Mouse (Mus musculus) embryonic facial prominence, embryonic 13.5 days (tissue): ENCODE data around the gene Timm8b. TPM values are rescaled to one million over a fixed set of nuclear protein-coding genes. Genes with fewer than 3 reads are reported as not detected.

Experiments used
- ATAC-seq: fragments of 200-750 bp; cut with Nextera tagmentation; 2 replicates; pipeline ENCODE4 v1.8.0; 2017; ENCODE audit warnings: low read depth; ENCODE audit not compliant: insufficient number of reproducible peaks, insufficient read depth, low FRiP score, low TSS enrichment
- H3K27ac ChIP-seq: fragments of 300-500 bp; sonication (generic); 2 replicates; pipeline ENCODE4 v1.5.1; 2015; ENCODE audit warnings: moderate library complexity, mild to moderate bottlenecking, inconsistent platforms
- H3K27me3 ChIP-seq: fragments of 300-500 bp; sonication (generic); 2 replicates; pipeline ENCODE4 v1.6.1; 2015; ENCODE audit warnings: mild to moderate bottlenecking, inconsistent platforms
- H3K36me3 ChIP-seq: fragments of 300-500 bp; sonication (generic); 2 replicates; pipeline ENCODE4 v1.6.1; 2015; ENCODE audit warnings: mild to moderate bottlenecking, inconsistent platforms
- H3K4me1 ChIP-seq: fragments of 300-500 bp; sonication (generic); 2 replicates; pipeline ENCODE4 v1.6.1; 2015; ENCODE audit warnings: inconsistent platforms
- H3K4me2 ChIP-seq: fragments of 300-500 bp; sonication (generic); 2 replicates; pipeline ENCODE4 v1.6.1; 2015; ENCODE audit warnings: moderate library complexity, mild to moderate bottlenecking, inconsistent platforms
- H3K4me3 ChIP-seq: fragments of 300-500 bp; sonication (generic); 2 replicates; pipeline ENCODE4 v1.5.1; 2015; ENCODE audit warnings: mild to moderate bottlenecking, inconsistent platforms
- H3K9ac ChIP-seq: fragments of 300-500 bp; sonication (generic); 2 replicates; pipeline ENCODE4 v1.6.1; 2015; ENCODE audit warnings: mild to moderate bottlenecking, inconsistent platforms
- H3K9me3 ChIP-seq: fragments of 300-500 bp; sonication (generic); 2 replicates; pipeline ENCODE4 v1.6.1; 2016; ENCODE audit warnings: inconsistent platforms
- WGBS: fragments of 180-500 bp; shearing (Covaris S2); methylation state at CpG from one replicate; pipeline ENCODE4 v1.1.7; 2015; ENCODE audit warnings: mixed read lengths; 5-methylcytosine and 5-hydroxymethylcytosine counted together
- polyA plus RNA-seq: library from polyadenylated mRNA; unstranded; fragments of >200 nt; fragmentation: Nextera tagmentation; extraction: Ambion mirVana; gene quantifications from 2 replicates; pipeline ENCODE4 v1.2.1, GENCODE M21; 2015

The Timm8b gene
- polyA plus RNA-seq, 1 experiment from 2014 or later = 286 TPM

GRCm38 (mm10) chr9:50580370-50580769 lies 23.3 kb upstream of the Timm8b start:
- no peaks in the 10 kb centered on the region for H3K27me3 ChIP-seq
- no peak overlapping the region for H3K27ac ChIP-seq
- no peak overlapping the region for H3K9ac ChIP-seq
- WGBS = 37% methylated on average over 4 of the region's 4 CpGs
- no peak for ATAC-seq
- no peak overlapping the region for H3K4me3 ChIP-seq
- H3K4me1 ChIP-seq = no peaks in the 10 kb centered on the region
- no peaks in the 10 kb centered on the region for H3K36me3 ChIP-seq
- H3K9me3 ChIP-seq = no peaks in the 10 kb centered on the region
- no peak overlapping the region for H3K4me2 ChIP-seq

- no peak overlapping the region for H3K4me2 ChIP-seq
- H3K9me3 ChIP-seq = no peaks in the 10 kb centered on the region
- 77% methylated on average over 6 of the region's 6 CpGs for WGBS
- H3K9ac ChIP-seq = no peak overlapping the region
- H3K4me1 ChIP-seq = no peaks in the 10 kb centered on the region
- H3K36me3 ChIP-seq = no peaks in the 10 kb centered on the region
- no peak for ATAC-seq
- no peak overlapping the region for H3K4me3 ChIP-seq
- H3K27me3 ChIP-seq = no peaks in the 10 kb centered on the region
- H3K27ac ChIP-seq = no peak overlapping the region
Measured at GRCm38 (mm10) chr9:50585145-50585818, 18.4 kb upstream of the Timm8b start.

GRCm38 (mm10) chr9:50586955-50587354 lies 16.8 kb upstream of the Timm8b start:
- Histone ChIP-seq H3K4me2 (no peak overlapping the region), H3K9me3 (no peaks in the 10 kb centered on the region), H3K36me3 (no peaks in the 10 kb centered on the region), H3K27me3 (no peaks in the 10 kb centered on the region), H3K27ac (no peak overlapping the region), H3K4me3 (no peak overlapping the region), H3K4me1 (no peaks in the 10 kb centered on the region), H3K9ac (no peak overlapping the region)
- ATAC-seq = no peak
- WGBS = 81% methylated on average over 4 of the region's 4 CpGs

- H3K36me3 ChIP-seq = peaks cover 12% of the 10 kb centered on the region
- 71% methylated on average over 10 of the region's 10 CpGs for WGBS
- H3K27me3 ChIP-seq = no peaks in the 10 kb centered on the region
- no peaks in the 10 kb centered on the region for H3K4me1 ChIP-seq
- H3K4me3 ChIP-seq = no peak overlapping the region
- H3K27ac ChIP-seq = no peak overlapping the region
- H3K9ac ChIP-seq = no peak overlapping the region
- H3K9me3 ChIP-seq = no peaks in the 10 kb centered on the region
- ATAC-seq = no peak
- H3K4me2 ChIP-seq = no peak overlapping the region
Measured at GRCm38 (mm10) chr9:50590856-50591518, 12.7 kb upstream of the Timm8b start.

GRCm38 (mm10) chr9:50592955-50593354 lies 10.8 kb upstream of the Timm8b start:
- 86% methylated on average over 9 of the region's 9 CpGs for WGBS
- H3K9me3 ChIP-seq = no peaks in the 10 kb centered on the region
- no peaks in the 10 kb centered on the region for H3K27me3 ChIP-seq
- no peak for ATAC-seq
- no peak overlapping the region for H3K27ac ChIP-seq
- H3K4me3 ChIP-seq = no peak overlapping the region
- no peak overlapping the region for H3K4me2 ChIP-seq
- no peak overlapping the region for H3K9ac ChIP-seq
- H3K36me3 ChIP-seq = peaks cover 30% of the 10 kb centered on the region
- no peaks in the 10 kb centered on the region for H3K4me1 ChIP-seq

GRCm38 (mm10) chr9:50593544-50593943 lies 10.2 kb upstream of the Timm8b start:
- ATAC-seq = no peak
- Histone ChIP-seq H3K36me3 (peaks cover 36% of the 10 kb centered on the region), H3K27ac (no peak overlapping the region), H3K4me2 (no peak overlapping the region), H3K27me3 (no peaks in the 10 kb centered on the region), H3K9me3 (no peaks in the 10 kb centered on the region), H3K9ac (no peak overlapping the region), H3K4me1 (no peaks in the 10 kb centered on the region), H3K4me3 (no peak overlapping the region)
- 72% methylated on average over 3 of the region's 3 CpGs for WGBS

GRCm38 (mm10) chr9:50594794-50595417 lies 8.8 kb upstream of the Timm8b start:
- 80% methylated on average over 12 of the region's 12 CpGs for WGBS
- no peaks in the 10 kb centered on the region for H3K27me3 ChIP-seq
- H3K27ac ChIP-seq = no peak overlapping the region
- H3K9ac ChIP-seq = no peak overlapping the region
- H3K9me3 ChIP-seq = no peaks in the 10 kb centered on the region
- no peaks in the 10 kb centered on the region for H3K4me1 ChIP-seq
- peaks cover 48% of the 10 kb centered on the region for H3K36me3 ChIP-seq
- H3K4me2 ChIP-seq = no peak overlapping the region
- H3K4me3 ChIP-seq = no peak overlapping the region
- ATAC-seq = no peak

GRCm38 (mm10) chr9:50596973-50597372 lies 6.7 kb upstream of the Timm8b start:
- Histone ChIP-seq H3K9me3 (no peaks in the 10 kb centered on the region), H3K9ac (no peak overlapping the region), H3K4me3 (no peak overlapping the region), H3K27me3 (no peaks in the 10 kb centered on the region), H3K4me1 (peaks cover under 1% of the 10 kb centered on the region), H3K4me2 (no peak overlapping the region), H3K36me3 (peaks cover 53% of the 10 kb centered on the region), H3K27ac (no peak overlapping the region)
- ATAC-seq = no peak
- WGBS = 93% methylated on average over 8 of the region's 8 CpGs

GRCm38 (mm10) chr9:50601536-50601935 lies 2.2 kb upstream of the Timm8b start:
- no peaks in the 10 kb centered on the region for H3K9me3 ChIP-seq
- no peak overlapping the region for H3K4me3 ChIP-seq
- H3K4me2 ChIP-seq = no peak overlapping the region
- no peak for ATAC-seq
- 90% methylated on average over 6 of the region's 6 CpGs for WGBS
- H3K36me3 ChIP-seq = peaks cover 48% of the 10 kb centered on the region
- H3K27ac ChIP-seq = no peak overlapping the region
- 0 out of 2 replicates have a peak overlapping the region, but pooled peaks have one; percentile 12 for H3K9ac ChIP-seq
- peaks cover 18% of the 10 kb centered on the region for H3K4me1 ChIP-seq
- H3K27me3 ChIP-seq = no peaks in the 10 kb centered on the region

- no peak for ATAC-seq
- peaks cover 46% of the 10 kb centered on the region for H3K36me3 ChIP-seq
Measured at GRCm38 (mm10) chr9:50602055-50602845, 1.5 kb upstream of the Timm8b start.

GRCm38 (mm10) chr9:50603998-50604324 lies 251 bp downstream of the Timm8b start:
- under 1% methylated on average over 24 of the region's 24 CpGs for WGBS
- peak overlapping the region; percentile 82 for H3K27ac ChIP-seq
- H3K4me2 ChIP-seq = peak overlapping the region; percentile 91
- peaks cover 18% of the 10 kb centered on the region for H3K4me1 ChIP-seq
- H3K27me3 ChIP-seq = no peaks in the 10 kb centered on the region
- peaks cover 45% of the 10 kb centered on the region for H3K36me3 ChIP-seq
- H3K9ac ChIP-seq = peak overlapping the region; percentile 84
- ATAC-seq = no peak; the same call in 1 of the 2 replicates
- H3K4me3 ChIP-seq = peak overlapping the region; percentile 80
- no peaks in the 10 kb centered on the region for H3K9me3 ChIP-seq

More at GRCm38 (mm10) chr9:50602055-50602845, 1.5 kb upstream of the Timm8b start:
- Histone ChIP-seq H3K4me3 (peak overlapping the region; percentile 80), H3K27me3 (no peaks in the 10 kb centered on the region), H3K9me3 (no peaks in the 10 kb centered on the region), H3K4me2 (peak overlapping the region; percentile 91), H3K27ac (no peak overlapping the region), H3K4me1 (peaks cover 18% of the 10 kb centered on the region), H3K9ac (peak overlapping the region; percentile 84)
- WGBS = 87% methylated on average over 7 of the region's 7 CpGs
